Mouse (Mus musculus) neural tube, embryonic 11.5 days (tissue): ENCODE data around the gene Fabp7. TPM values are rescaled to one million over a fixed set of nuclear protein-coding genes. Genes with fewer than 3 reads are reported as not detected.
A peak's percentile ranks its signal among the peaks of the same experiment; 100 is the strongest.

Source experiments
- ATAC-seq: fragments of 200-750 bp; cut with Nextera tagmentation; 2 replicates; pipeline ENCODE4 v1.8.0; 2017; ENCODE audit warnings: moderate number of reproducible peaks, mild to moderate bottlenecking, moderate TSS enrichment, moderate library complexity; ENCODE audit not compliant: insufficient read depth, low FRiP score, low TSS enrichment
- DNase-seq: peaks from one replicate; pipeline ENCODE4 v3.0.0-alpha.2; 2015; ENCODE audit warnings: low spot score
- H3K27ac ChIP-seq: fragments of 300-500 bp; sonication (generic); 2 replicates; pipeline ENCODE4 v1.5.1; 2014; ENCODE audit warnings: low read depth, mild to moderate bottlenecking, low read length
- H3K27me3 ChIP-seq: fragments of 300-500 bp; sonication (generic); 2 replicates; pipeline ENCODE4 v1.6.1; 2014; ENCODE audit warnings: mild to moderate bottlenecking, low read length, mixed read lengths; ENCODE audit not compliant: control insufficient read depth, insufficient read depth
- H3K36me3 ChIP-seq: fragments of 300-500 bp; sonication (generic); 2 replicates; pipeline ENCODE4 v1.6.1; 2014; ENCODE audit warnings: mild to moderate bottlenecking, low read length, moderate library complexity, mixed read lengths; ENCODE audit not compliant: control insufficient read depth, insufficient read depth
- H3K4me1 ChIP-seq: fragments of 300-500 bp; sonication (generic); 2 replicates; pipeline ENCODE4 v1.6.1; 2014; ENCODE audit warnings: low read length, mixed read lengths; ENCODE audit not compliant: control insufficient read depth, insufficient read depth
- H3K4me2 ChIP-seq: fragments of 300-500 bp; sonication (generic); 2 replicates; pipeline ENCODE4 v1.6.1; 2014; ENCODE audit warnings: low read depth, mild to moderate bottlenecking, moderate library complexity
- H3K4me3 ChIP-seq: fragments of 300-500 bp; sonication (generic); 2 replicates; pipeline ENCODE4 v1.5.1; 2014; ENCODE audit warnings: low read depth, low read length
- H3K9ac ChIP-seq: fragments of 300-500 bp; sonication (generic); 2 replicates; pipeline ENCODE4 v1.6.1; 2014; ENCODE audit warnings: mild to moderate bottlenecking, low read length
- H3K9me3 ChIP-seq: fragments of 300-500 bp; sonication (generic); 2 replicates; pipeline ENCODE4 v1.6.1; 2016; ENCODE audit warnings: low read length; ENCODE audit not compliant: control insufficient read depth
- WGBS: fragments of 180-500 bp; shearing (Covaris S2); extraction: QIAGEN DNeasy Blood & Tissue Kit; methylation state at CpG from one replicate; pipeline ENCODE4 v1.1.7; 2014; 5-methylcytosine and 5-hydroxymethylcytosine counted together
- polyA plus RNA-seq: library from polyadenylated mRNA; unstranded; fragments of >200 nt; fragmentation: Nextera tagmentation; extraction: Ambion mirVana; gene quantifications from 2 replicates; pipeline ENCODE4 v1.2.1, GENCODE M21; 2014

Fabp7 gene
- 933 and 940 TPM in 2 replicates for polyA plus RNA-seq

GRCm38 (mm10) chr10:57784876-57785150 is at the start of gene Fabp7:
TSS of gene Fabp7 (plus strand) at chr10:57784881.
- H3K9ac ChIP-seq: peak within 1 kb of the TSS; percentile 65
- H3K36me3 ChIP-seq: no peaks in the 10 kb centered on the region
- no peaks in the 10 kb centered on the region for H3K9me3 ChIP-seq
- ATAC-seq (no peak), DNase-seq (no peak)
- H3K4me1 ChIP-seq: peaks cover 9% of the 10 kb centered on the region; the same call in 1 of the 2 replicates
- WGBS: 14% methylated on average over 7 of the region's 7 CpGs
- peak within 1 kb of the TSS; percentile 42 for H3K4me2 ChIP-seq
- H3K4me3 ChIP-seq: peak within 1 kb of the TSS; percentile 44
- no peaks in the 10 kb centered on the region for H3K27me3 ChIP-seq
- H3K27ac ChIP-seq: peak within 1 kb of the TSS; percentile 86

DNA sequence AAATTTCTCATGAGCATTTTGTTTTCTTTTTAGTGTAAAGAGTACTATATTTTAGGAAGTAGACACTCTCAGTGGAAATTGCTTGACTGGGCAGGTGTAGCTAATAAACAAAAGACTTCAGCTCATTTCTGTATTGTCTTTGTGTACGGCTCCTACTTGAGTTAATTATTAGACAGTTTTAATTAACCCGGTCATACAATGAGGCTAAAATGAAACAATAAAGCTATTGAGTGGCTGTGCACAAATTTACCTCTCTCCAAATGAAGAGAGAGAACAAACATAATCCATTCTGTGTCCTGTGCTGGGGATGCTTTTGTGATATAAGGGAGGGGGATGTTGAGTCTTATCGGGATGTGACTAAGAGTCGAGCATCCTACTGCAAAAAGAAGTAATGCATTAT is 43.9 kb upstream of the Fabp7 start:
- Histone ChIP-seq H3K4me3 (no peak overlapping the region), H3K4me1 (no peaks in the 10 kb centered on the region), H3K27me3 (no peaks in the 10 kb centered on the region), H3K36me3 (no peaks in the 10 kb centered on the region), H3K27ac (no peak overlapping the region), H3K9me3 (no peaks in the 10 kb centered on the region), H3K4me2 (no peak overlapping the region), H3K9ac (no peak overlapping the region)
- ATAC-seq (no peak), DNase-seq (no peak)
- 60% methylated on average over 4 of the region's 4 CpGs for WGBS

DNA sequence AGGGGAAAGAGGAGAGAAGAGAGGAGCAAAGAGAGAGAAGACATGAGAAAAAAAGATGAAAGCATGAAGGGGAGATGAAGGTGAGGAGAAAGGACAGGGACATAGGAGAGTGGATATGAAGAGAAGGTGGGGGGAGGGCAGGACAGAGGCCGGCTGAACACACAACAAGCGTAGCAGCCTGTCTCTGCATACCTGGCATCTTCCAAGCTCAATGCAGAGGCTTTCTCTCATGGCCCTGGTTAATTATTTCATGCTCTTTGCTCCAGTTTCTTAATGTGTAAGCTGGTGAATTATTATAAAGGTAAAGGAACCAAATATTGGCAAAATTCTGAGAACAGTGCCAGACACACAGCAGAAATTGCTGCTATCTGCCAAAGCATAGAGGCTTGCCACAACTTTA is 43.3 kb upstream of the Fabp7 start:
- Histone ChIP-seq H3K4me1 (no peaks in the 10 kb centered on the region), H3K27me3 (no peaks in the 10 kb centered on the region), H3K4me3 (no peak overlapping the region), H3K9ac (no peak overlapping the region), H3K4me2 (no peak overlapping the region), H3K9me3 (no peaks in the 10 kb centered on the region), H3K27ac (no peak overlapping the region), H3K36me3 (no peaks in the 10 kb centered on the region)
- ATAC-seq: no peak
- 52% methylated on average over 2 of the region's 2 CpGs for WGBS
- no peak for DNase-seq

- Histone ChIP-seq H3K9ac (no peak overlapping the region), H3K36me3 (no peaks in the 10 kb centered on the region), H3K4me1 (no peaks in the 10 kb centered on the region), H3K9me3 (no peaks in the 10 kb centered on the region), H3K4me2 (no peak overlapping the region), H3K4me3 (no peak overlapping the region), H3K27ac (no peak overlapping the region), H3K27me3 (no peaks in the 10 kb centered on the region)
- no peak for DNase-seq
- no peak; the same call in 1 of the 2 replicates for ATAC-seq
- 72% methylated on average over 7 of the region's 7 CpGs for WGBS
Observed at GRCm38 (mm10) chr10:57743045-57743444, 41.6 kb upstream of the Fabp7 start.

GRCm38 (mm10) chr10:57743606-57744016 is 41.1 kb upstream of the Fabp7 start:
- H3K9ac ChIP-seq: no peak overlapping the region
- H3K4me3 ChIP-seq: no peak overlapping the region; the same call in 1 of the 2 replicates
- H3K36me3 ChIP-seq: no peaks in the 10 kb centered on the region
- DNase-seq (peak; percentile 69), ATAC-seq (peak; percentile 70)
- no peaks in the 10 kb centered on the region for H3K4me1 ChIP-seq
- no peaks in the 10 kb centered on the region for H3K9me3 ChIP-seq
- H3K27ac ChIP-seq: no peak overlapping the region
- H3K4me2 ChIP-seq: 0 out of 2 replicates have a peak overlapping the region, but pooled peaks have one; percentile 21
- WGBS: 9% methylated on average over 6 of the region's 6 CpGs
- no peaks in the 10 kb centered on the region for H3K27me3 ChIP-seq

- Histone ChIP-seq H3K27ac (no peak overlapping the region), H3K4me3 (no peak overlapping the region), H3K36me3 (no peaks in the 10 kb centered on the region), H3K4me2 (no peak overlapping the region), H3K9ac (no peak overlapping the region), H3K4me1 (no peaks in the 10 kb centered on the region), H3K9me3 (no peaks in the 10 kb centered on the region), H3K27me3 (no peaks in the 10 kb centered on the region)
- WGBS: 42% methylated on average over 2 of the region's 2 CpGs
- DNase-seq (peak; percentile 12), ATAC-seq (peak; percentile 54)
Observed at GRCm38 (mm10) chr10:57744128-57744765, 40.4 kb upstream of the Fabp7 start.

DNA sequence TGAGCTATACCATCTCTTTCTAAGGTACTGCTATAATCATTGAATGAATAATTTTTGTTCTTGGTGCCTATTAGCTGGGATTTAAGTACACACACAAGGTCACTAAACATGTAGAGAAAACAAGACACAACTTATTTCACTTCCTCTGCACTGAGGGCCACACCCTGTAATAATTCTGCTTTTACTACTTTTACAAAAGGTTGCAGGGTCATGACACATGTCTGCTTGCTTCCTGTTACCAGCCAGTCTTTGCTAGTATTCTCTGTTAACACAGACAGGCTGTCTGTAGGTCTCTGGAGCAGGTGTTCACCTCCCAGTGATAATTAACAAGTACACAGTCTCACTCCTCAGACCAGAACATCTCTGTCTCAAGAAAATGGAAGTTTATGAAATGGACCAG is 39.2 kb upstream of the Fabp7 start:
- Histone ChIP-seq H3K27ac (no peak overlapping the region), H3K9me3 (no peaks in the 10 kb centered on the region), H3K27me3 (no peaks in the 10 kb centered on the region), H3K4me2 (no peak overlapping the region), H3K36me3 (no peaks in the 10 kb centered on the region), H3K4me1 (no peaks in the 10 kb centered on the region), H3K4me3 (no peak overlapping the region), H3K9ac (no peak overlapping the region)
- no peak for DNase-seq
- no peak for ATAC-seq

DNA sequence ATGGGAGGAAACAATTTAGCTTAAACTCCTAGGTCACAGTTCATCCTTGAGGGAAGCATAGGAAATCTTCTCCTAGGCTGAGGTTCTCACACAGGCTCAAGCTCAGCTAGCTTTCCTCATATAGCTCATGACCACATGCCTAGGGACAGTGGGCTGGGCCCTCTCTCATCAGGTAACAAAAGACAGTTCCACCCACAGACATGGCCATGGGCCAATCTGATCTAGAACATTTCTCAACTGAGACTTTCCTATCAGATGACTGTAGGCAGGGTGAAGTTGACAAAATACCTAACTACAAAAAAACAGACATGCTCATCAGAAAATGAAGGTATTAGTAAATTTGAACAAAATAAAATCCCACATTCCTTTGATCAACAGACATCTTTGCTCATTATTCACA is 37.6 kb upstream of the Fabp7 start:
- Histone ChIP-seq H3K4me3 (no peak overlapping the region), H3K36me3 (no peaks in the 10 kb centered on the region), H3K27me3 (no peaks in the 10 kb centered on the region), H3K9ac (no peak overlapping the region), H3K4me1 (no peaks in the 10 kb centered on the region), H3K4me2 (no peak overlapping the region), H3K9me3 (no peaks in the 10 kb centered on the region), H3K27ac (no peak overlapping the region)
- DNase-seq (no peak), ATAC-seq (no peak)

- ATAC-seq: no peak
- 94% methylated on average over 1 of the region's 1 CpGs for whole genome bisulfite sequencing
- H3K9me3 ChIP-seq: no peaks in the 10 kb centered on the region
Observed at GRCm38 (mm10) chr10:57753343-57753742, 31.3 kb upstream of the Fabp7 start.

More at GRCm38 (mm10) chr10:57753343-57753742, 31.3 kb upstream of the Fabp7 start:
- H3K27ac ChIP-seq: no peak overlapping the region
- no peaks in the 10 kb centered on the region for H3K27me3 ChIP-seq
- H3K4me1 ChIP-seq: no peaks in the 10 kb centered on the region
- H3K9ac ChIP-seq: no peak overlapping the region
- DNase-seq: no peak
- no peak overlapping the region for H3K4me2 ChIP-seq
- H3K36me3 ChIP-seq: no peaks in the 10 kb centered on the region
- no peak overlapping the region for H3K4me3 ChIP-seq
